Mouse (Mus musculus): ENCODE results near the gene Hoxa4. TPM values are rescaled to one million over a fixed set of nuclear protein-coding genes. Genes with fewer than 3 reads are reported as not detected.

The Hoxa4 gene
- polyA plus RNA-seq, 1 experiment from 2014 or later = 0.13 TPM

DNA sequence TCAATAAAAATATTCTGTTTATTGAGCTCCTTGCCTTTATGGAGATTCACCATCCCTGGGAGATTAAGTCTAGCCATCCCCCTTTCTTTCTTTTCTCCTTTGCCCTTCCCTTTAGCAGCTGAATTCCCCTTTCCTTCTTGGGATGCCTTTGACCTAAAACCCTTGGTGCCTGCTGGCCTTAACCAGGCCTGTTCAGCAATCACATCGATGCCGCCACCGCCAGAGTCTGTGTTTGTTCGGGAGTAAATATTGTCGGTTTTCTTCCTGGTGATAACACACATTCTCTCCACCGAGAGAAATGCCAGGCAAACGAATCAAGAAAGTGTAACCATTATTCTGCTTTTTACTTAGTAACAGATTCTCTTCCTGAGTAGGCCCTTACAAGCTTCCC, 46.6 kb upstream of the Hoxa4 start:
- Histone ChIP-seq H3K4me2 (ENCODE audit: low read depth, low read length) (no peak overlapping the region), H3K27ac (ENCODE audit: low read depth) (no peak overlapping the region), H3K9me3 (ENCODE audit: low read length) (no peaks in the 10 kb centered on the region), H3K9ac (replicated peaks) (no peak overlapping the region), H3K4me3 (ENCODE audit: low read depth, low read length) (no peak overlapping the region), H3K36me3 (replicated peaks; ENCODE audit: insufficient read depth, low read length) (no peaks in the 10 kb centered on the region), H3K4me1 (ENCODE audit: insufficient read depth) (no peaks in the 10 kb centered on the region; the same call in 1 of the 2 replicates), H3K27me3 (ENCODE audit: insufficient read depth, low read length) (peaks cover 100% of the 10 kb centered on the region)
- no peak for TF ChIP-seq EP300 (IDR thresholded peaks at IDR 0.05; ENCODE audit: low read depth)
- TF ChIP-seq CTCF (IDR thresholded peaks at IDR 0.05; ENCODE audit: low read depth) = no peak
- WGBS (ENCODE audit: insufficient replicate concordance) = 7% methylated on average over 7 of the region's 7 CpGs
- ATAC-seq (no peak), DNase-seq (no peak)

DNA sequence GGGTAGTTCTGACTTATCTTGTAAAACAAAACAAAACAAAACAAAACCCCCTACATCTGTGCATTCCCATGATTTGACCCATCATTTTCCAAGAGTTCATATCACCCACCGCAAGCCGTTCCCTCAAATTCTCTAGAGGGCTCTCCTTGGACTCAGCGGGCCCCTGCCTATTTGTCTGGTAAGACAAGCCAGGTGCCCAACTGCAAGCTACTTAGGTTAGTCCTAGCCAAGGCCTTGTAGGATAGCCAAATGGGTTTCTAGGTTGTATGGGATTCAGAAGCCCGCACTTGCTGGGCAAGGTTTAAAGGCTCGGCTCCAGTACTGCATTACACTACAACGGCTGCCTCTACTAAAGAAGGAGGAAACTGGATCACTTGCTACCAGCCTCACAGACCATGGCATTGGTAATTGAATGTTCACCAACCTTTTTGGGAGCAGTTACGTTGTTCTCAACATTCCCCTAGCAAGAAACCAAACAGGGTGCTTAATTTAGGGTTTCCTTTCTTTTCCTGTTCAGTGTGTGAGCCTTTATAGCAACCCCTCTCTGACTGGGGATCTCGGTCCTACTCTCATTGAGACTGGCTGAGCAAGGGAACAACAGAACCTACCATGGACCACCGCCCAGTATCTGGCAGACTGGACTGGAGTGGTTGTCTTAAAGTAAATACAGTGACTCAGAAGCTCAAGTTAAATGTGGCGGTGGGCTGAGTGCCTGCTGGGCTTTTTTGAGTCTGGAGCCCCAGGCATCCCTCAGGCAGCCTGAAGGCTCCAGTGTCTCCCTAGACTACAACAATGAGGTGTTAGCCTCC, 46.0 kb upstream of the Hoxa4 start:
- H3K4me3 ChIP-seq (ENCODE audit: low read depth, low read length) = no peak overlapping the region
- H3K9ac ChIP-seq (replicated peaks) = no peak overlapping the region
- WGBS (ENCODE audit: insufficient replicate concordance) = 26% methylated on average over 10 of the region's 10 CpGs
- TF ChIP-seq EP300 (IDR thresholded peaks at IDR 0.05; ENCODE audit: low read depth) (no peak), CTCF (IDR thresholded peaks at IDR 0.05; ENCODE audit: low read depth) (no peak)
- peaks cover 2% of the 10 kb centered on the region; the same call in 1 of the 2 replicates for H3K4me1 ChIP-seq (ENCODE audit: insufficient read depth)
- no peak for DNase-seq
- H3K4me2 ChIP-seq (ENCODE audit: low read depth, low read length) = no peak overlapping the region
- ATAC-seq = no peak
- H3K36me3 ChIP-seq (replicated peaks; ENCODE audit: insufficient read depth, low read length) = no peaks in the 10 kb centered on the region
- no peak overlapping the region for H3K27ac ChIP-seq (ENCODE audit: low read depth)
- no peaks in the 10 kb centered on the region for H3K9me3 ChIP-seq (ENCODE audit: low read length)
- peaks cover 100% of the 10 kb centered on the region for H3K27me3 ChIP-seq (ENCODE audit: insufficient read depth, low read length)

- Histone ChIP-seq H3K27ac (ENCODE audit: low read depth) (no peak overlapping the region), H3K4me1 (ENCODE audit: insufficient read depth) (peaks cover 2% of the 10 kb centered on the region; the same call in 1 of the 2 replicates), H3K4me3 (ENCODE audit: low read depth, low read length) (no peak overlapping the region), H3K36me3 (replicated peaks; ENCODE audit: insufficient read depth, low read length) (no peaks in the 10 kb centered on the region), H3K9ac (replicated peaks) (no peak overlapping the region), H3K9me3 (ENCODE audit: low read length) (no peaks in the 10 kb centered on the region), H3K4me2 (ENCODE audit: low read depth, low read length) (no peak overlapping the region), H3K27me3 (ENCODE audit: insufficient read depth, low read length) (peaks cover 100% of the 10 kb centered on the region)
- DNase-seq (no peak), ATAC-seq (no peak)
- TF ChIP-seq EP300 (IDR thresholded peaks at IDR 0.05; ENCODE audit: low read depth) (no peak), CTCF (IDR thresholded peaks at IDR 0.05; ENCODE audit: low read depth) (no peak)
- 27% methylated on average over 3 of the region's 3 CpGs for WGBS (ENCODE audit: insufficient replicate concordance)
Observed at GRCm38 (mm10) chr6:52236806-52237205, 45.3 kb upstream of the Hoxa4 start.

DNA sequence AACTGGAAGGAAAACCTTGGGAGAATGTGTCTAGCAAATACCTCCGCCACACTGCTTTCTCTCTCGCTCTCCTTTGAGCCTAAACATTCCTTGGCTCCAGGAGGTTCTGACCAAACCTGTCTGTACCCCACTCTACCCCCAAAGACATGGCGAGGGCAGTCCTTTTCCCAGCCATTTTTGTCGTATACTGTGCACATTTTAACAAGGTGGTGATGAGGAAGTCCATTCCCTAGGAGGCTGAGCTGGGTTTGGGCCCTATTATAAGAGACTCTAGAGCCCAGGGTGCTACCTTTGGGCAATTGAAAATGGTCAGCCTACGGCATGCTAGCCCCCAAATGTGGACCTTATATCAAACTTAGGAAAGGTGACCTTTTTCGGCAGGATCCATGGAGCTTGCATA, 44.3 kb upstream of the Hoxa4 start:
- H3K9me3 ChIP-seq (ENCODE audit: low read length) = no peaks in the 10 kb centered on the region
- no peak for TF ChIP-seq CTCF (IDR thresholded peaks at IDR 0.05; ENCODE audit: low read depth)
- H3K27me3 ChIP-seq (ENCODE audit: insufficient read depth, low read length) = peaks cover 99% of the 10 kb centered on the region
- peaks cover 2% of the 10 kb centered on the region; the same call in 1 of the 2 replicates for H3K4me1 ChIP-seq (ENCODE audit: insufficient read depth)
- no peak overlapping the region for H3K9ac ChIP-seq (replicated peaks)
- H3K36me3 ChIP-seq (replicated peaks; ENCODE audit: insufficient read depth, low read length) = no peaks in the 10 kb centered on the region
- H3K4me2 ChIP-seq (ENCODE audit: low read depth, low read length) = no peak overlapping the region
- no peak for ATAC-seq
- WGBS (ENCODE audit: insufficient replicate concordance) = 53% methylated on average over 6 of the region's 6 CpGs
- DNase-seq = no peak
- no peak overlapping the region for H3K4me3 ChIP-seq (ENCODE audit: low read depth, low read length)
- H3K27ac ChIP-seq (ENCODE audit: low read depth) = no peak overlapping the region

- Histone ChIP-seq H3K4me1 (ENCODE audit: insufficient read depth) (peaks cover 2% of the 10 kb centered on the region; the same call in 1 of the 2 replicates), H3K9ac (replicated peaks) (no peak overlapping the region), H3K4me2 (ENCODE audit: low read depth, low read length) (no peak overlapping the region), H3K27me3 (ENCODE audit: insufficient read depth, low read length) (peaks cover 99% of the 10 kb centered on the region), H3K9me3 (ENCODE audit: low read length) (no peaks in the 10 kb centered on the region), H3K4me3 (ENCODE audit: low read depth, low read length) (no peak overlapping the region), H3K36me3 (replicated peaks; ENCODE audit: insufficient read depth, low read length) (no peaks in the 10 kb centered on the region), H3K27ac (ENCODE audit: low read depth) (no peak overlapping the region)
- DNase-seq (no peak), ATAC-seq (no peak)
- 44% methylated on average over 9 of the region's 9 CpGs for WGBS (ENCODE audit: insufficient replicate concordance)
- TF ChIP-seq CTCF (IDR thresholded peaks at IDR 0.05; ENCODE audit: low read depth) (no peak), EP300 (IDR thresholded peaks at IDR 0.05; ENCODE audit: low read depth) (no peak)
Observed at GRCm38 (mm10) chr6:52235267-52235666, 43.7 kb upstream of the Hoxa4 start.

- H3K4me2 ChIP-seq (ENCODE audit: low read depth, low read length) = no peak overlapping the region
- H3K9me3 ChIP-seq (ENCODE audit: low read length) = no peaks in the 10 kb centered on the region
- peaks cover 99% of the 10 kb centered on the region for H3K27me3 ChIP-seq (ENCODE audit: insufficient read depth, low read length)
- 0 out of 2 replicates have a peak, but pooled peaks cover 2% of the 10 kb centered on the region for H3K4me1 ChIP-seq (ENCODE audit: insufficient read depth)
- TF ChIP-seq CTCF (IDR thresholded peaks at IDR 0.05; ENCODE audit: low read depth) = no peak
- TF ChIP-seq EP300 (IDR thresholded peaks at IDR 0.05; ENCODE audit: low read depth) = no peak
- H3K9ac ChIP-seq (replicated peaks) = no peak overlapping the region
- H3K27ac ChIP-seq (ENCODE audit: low read depth) = no peak overlapping the region
- 0 out of 2 replicates have a peak overlapping the region, but pooled peaks have one; percentile 6 for H3K4me3 ChIP-seq (ENCODE audit: low read depth, low read length)
- ATAC-seq (no peak), DNase-seq (no peak)
- WGBS (ENCODE audit: insufficient replicate concordance) = 3% methylated on average over 52 of the region's 68 CpGs
- no peaks in the 10 kb centered on the region for H3K36me3 ChIP-seq (replicated peaks; ENCODE audit: insufficient read depth, low read length)
Observed at GRCm38 (mm10) chr6:52234428-52235140, 43.0 kb upstream of the Hoxa4 start.
